Mouse (Mus musculus) liver, embryonic 14.5 days (tissue): ENCODE results near the gene Lrsam1.

Experiments
- CTCF ChIP-seq: IDR thresholded peaks from 2 replicates; pipeline ENCODE4 v1.5.1; 2016; ENCODE audit warnings: antibody characterized with exemption, low read depth, control low read depth
- EP300 ChIP-seq: IDR thresholded peaks from 2 replicates; pipeline ENCODE4 v1.6.1; 2016; ENCODE audit warnings: antibody characterized with exemption, low read depth

DNA sequence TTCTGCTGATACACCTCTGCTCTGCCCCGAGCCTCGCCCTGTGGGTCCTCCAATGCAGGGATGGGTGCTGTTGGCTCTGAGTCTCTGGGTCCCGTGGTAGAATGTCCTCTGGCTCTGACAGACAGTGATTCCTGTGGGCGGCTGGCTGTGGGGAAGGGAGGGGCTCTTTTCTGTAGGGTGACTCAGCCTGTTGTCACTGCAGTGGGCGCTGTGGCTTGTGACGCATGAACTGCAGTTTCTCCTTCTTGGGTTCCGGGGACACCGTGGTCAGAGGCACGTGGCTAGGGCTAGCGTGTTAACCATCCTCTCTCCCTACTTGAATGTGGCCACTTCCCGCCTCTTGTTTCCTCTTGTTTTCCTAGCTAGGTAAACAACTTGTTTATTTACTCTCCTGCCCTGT, 43.9 kb downstream of the Lrsam1 start:
- TF ChIP-seq CTCF (no peak), EP300 (no peak)
